Mouse (Mus musculus) lung, adult 2 months (tissue): Measurements from ENCODE around the gene Ctla4.

Source experiments
- CTCF ChIP-seq: fragments of 200-500 bp; IDR thresholded peaks from 2 replicates; pipeline ENCODE4 v1.5.1; 2011; ENCODE audit warnings: mild to moderate bottlenecking, low read length, control low read depth; ENCODE audit not compliant: insufficient read depth
- POLR2A ChIP-seq: fragments of 200-500 bp; IDR thresholded peaks from 2 replicates; pipeline ENCODE4 v1.6.1; 2011; ENCODE audit warnings: low read depth, mild to moderate bottlenecking, control low read depth, low read length, borderline replicate concordance; ENCODE audit errors: extremely low read depth

DNA sequence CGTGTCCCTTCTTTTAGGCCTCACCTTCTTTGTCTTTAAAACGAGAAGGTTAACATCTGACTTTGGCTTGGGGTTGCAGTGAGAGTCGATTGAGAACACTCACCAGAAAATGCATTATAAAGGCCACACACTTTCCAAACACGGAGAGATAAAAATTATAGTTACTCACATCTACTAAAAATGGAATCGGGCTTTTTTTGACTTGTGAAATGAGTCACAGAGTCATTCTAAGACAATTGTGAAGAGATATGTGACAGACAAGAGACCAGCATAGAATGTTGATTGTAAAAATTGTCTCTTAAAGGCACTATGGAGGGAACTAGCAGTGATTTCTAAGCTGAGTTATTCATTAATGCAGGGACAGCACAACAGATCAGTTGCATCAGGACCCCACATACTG is 52.2 kb downstream of the Ctla4 start:
- TF ChIP-seq POLR2A (no peak), CTCF (no peak)
